Comparison of ENCODE assay signal across 21 mouse cellular contexts in the genomic region with DNA sequence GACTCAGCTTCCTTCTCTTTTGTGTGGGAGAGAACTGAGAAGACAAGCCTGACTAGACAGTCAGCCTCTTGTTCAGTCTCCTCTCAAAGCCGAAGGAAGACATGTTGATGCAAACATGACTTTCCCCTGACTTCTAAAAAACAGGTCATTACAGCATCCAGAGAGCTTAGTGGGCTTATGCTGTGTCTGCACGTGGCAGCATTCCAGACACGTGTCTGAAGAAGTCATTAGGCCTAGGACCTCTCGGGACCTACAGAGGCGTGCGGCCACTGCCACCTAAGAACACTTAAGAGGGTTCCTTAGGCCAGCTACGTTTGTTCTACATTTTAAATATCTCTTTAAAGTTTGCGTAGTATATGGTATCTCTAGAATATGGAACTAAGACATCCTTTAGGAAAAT. TPM values are rescaled to one million over a fixed set of nuclear protein-coding genes. Genes with fewer than 3 reads are reported as not detected.
A peak's percentile ranks its signal among the peaks of the same experiment; 100 is the strongest.
DNase-seq lines count a peak whose midpoint lies in the region; ATAC-seq and TF ChIP-seq lines count a peak whose summit lies in the region.
"Had no signal": no experiment of that assay in that cellular context is flagged by ENCODE, and none has a peak within 500 bp of the region (broad histone marks: within the 10 kb centered on the region; RNA-seq: fewer than 3 reads in every experiment).

No protein-coding gene starts in this region.

- H3K79me2 ChIP-seq in macrophage (ENCODE audit: inconsistent target) = no peaks in the 10 kb centered on the region

- 55% methylated on average over 8 of the region's 8 CpGs for WGBS in hindbrain, postnatal 0 days
- 89% methylated on average over 8 of the region's 8 CpGs for WGBS in hindbrain, embryonic 11.5 days
- 55% methylated on average over 8 of the region's 8 CpGs for WGBS in lung, embryonic 16.5 days
- 62% methylated on average over 8 of the region's 8 CpGs for WGBS in spleen, adult 2 months
- WGBS in macrophage (ENCODE audit: missing documents) = 91% methylated on average over 8 of the region's 8 CpGs

- H3K27me3 ChIP-seq in hindbrain, postnatal 0 days (ENCODE audit: insufficient read depth, low read length) = no peaks in the 10 kb centered on the region
- no peaks in the 10 kb centered on the region for H3K27me3 ChIP-seq in hindbrain, embryonic 11.5 days (ENCODE audit: control insufficient read depth, insufficient read depth, low read length)
- no peaks in the 10 kb centered on the region for H3K27me3 ChIP-seq in lung, embryonic 16.5 days (ENCODE audit: control insufficient read depth, insufficient read depth, low read depth, low read length)
- no peaks in the 10 kb centered on the region for H3K27me3 ChIP-seq in spleen, adult 2 months (ENCODE audit: control insufficient read depth, insufficient read depth, low read length)
- H3K27me3 ChIP-seq: heart, embryonic 13.5 days; limb, embryonic 12.5 days; liver, embryonic 12.5 days; midbrain, embryonic 12.5 days; stomach, embryonic 15.5 days had no signal

- H3K27ac ChIP-seq in hindbrain, postnatal 0 days = no peak overlapping the region
- no peak overlapping the region for H3K27ac ChIP-seq in hindbrain, embryonic 11.5 days (ENCODE audit: low read depth, low read length)
- peak overlapping the region; percentile 9 for H3K27ac ChIP-seq in lung, embryonic 16.5 days (ENCODE audit: low read length)
- H3K27ac ChIP-seq in spleen, adult 2 months (ENCODE audit: insufficient read depth, low read length) = peak overlapping the region; percentile 80
- peak overlapping the region; percentile 80 for H3K27ac ChIP-seq in macrophage
- H3K27ac ChIP-seq: heart, embryonic 13.5 days; limb, embryonic 12.5 days; liver, embryonic 12.5 days; stomach, embryonic 15.5 days had no signal

- TF ChIP-seq POLR2A in spleen, adult 2 months (IDR thresholded peaks at IDR 0.05; ENCODE audit: low read depth, low read length) = no peak

- no peak for TF ChIP-seq CTCF in hindbrain, postnatal 0 days (IDR thresholded peaks at IDR 0.05; ENCODE audit: low read depth)
- TF ChIP-seq CTCF in spleen, adult 2 months (IDR thresholded peaks at IDR 0.05; ENCODE audit: extremely low read depth, insufficient read depth, insufficient read length, insufficient replicate concordance) = no peak

- H3K36me3 ChIP-seq in hindbrain, postnatal 0 days (ENCODE audit: insufficient read depth, low read length) = peaks cover 6% of the 10 kb centered on the region; the same call in 1 of the 2 replicates
- H3K36me3 ChIP-seq in hindbrain, embryonic 11.5 days (ENCODE audit: control insufficient read depth, insufficient read depth, low read length) = no peaks in the 10 kb centered on the region
- peaks cover 7% of the 10 kb centered on the region for H3K36me3 ChIP-seq in lung, embryonic 16.5 days (ENCODE audit: control insufficient read depth, insufficient read depth, low read length)
- peaks cover 5% of the 10 kb centered on the region; the same call in 1 of the 2 replicates for H3K36me3 ChIP-seq in spleen, adult 2 months (ENCODE audit: control insufficient read depth, insufficient read depth, low read length)
- H3K36me3 ChIP-seq in macrophage (ENCODE audit: inconsistent target) = no peaks in the 10 kb centered on the region

- ATAC-seq in hindbrain, postnatal 0 days = no peak
- no peak for ATAC-seq in hindbrain, embryonic 11.5 days (ENCODE audit: low FRiP score)
- no peak for ATAC-seq in lung, embryonic 16.5 days (ENCODE audit: low read depth)
- ATAC-seq: intestine, postnatal 0 days; liver, embryonic 12.5 days had no signal

- peak; percentile 16 for DNase-seq in hindbrain, postnatal 0 days (ENCODE audit: low spot score)
- no peak for DNase-seq in hindbrain, embryonic 11.5 days (ENCODE audit: low spot score)
- DNase-seq in lung, postnatal 25 days (ENCODE audit: low spot score) = no peak
- no peak for DNase-seq in spleen, adult 2 months (ENCODE audit: low read depth in 1 of 2, low spot score in 2 of 2)
- DNase-seq in spleen, postnatal 36 days (ENCODE audit: low spot score in 2 of 2) = no peak
- DNase-seq in Muller cell, postnatal 12 days (ENCODE audit: inconsistent ontology term) = no peak
- DNase-seq: adrenal gland, postnatal 25 days; gastrocnemius, postnatal 10 days; heart, postnatal 10 days; kidney, adult 9 months; kidney, postnatal 14 days; lung, embryonic 14.5 days had no signal

- H3K4me3 ChIP-seq in hindbrain, postnatal 0 days (ENCODE audit: low read length) = no peak overlapping the region
- H3K4me3 ChIP-seq in hindbrain, embryonic 11.5 days (ENCODE audit: low read depth, low read length) = no peak overlapping the region
- no peak overlapping the region for H3K4me3 ChIP-seq in lung, embryonic 16.5 days (ENCODE audit: low read length)
- H3K4me3 ChIP-seq in spleen, adult 2 months (ENCODE audit: extremely low read depth, insufficient read depth, insufficient read length) = no peak overlapping the region
- H3K4me3 ChIP-seq in macrophage (ENCODE audit: inconsistent target) = no peak overlapping the region
- H3K4me3 ChIP-seq: erythroblast, embryonic 14.5 days; heart, embryonic 13.5 days; limb, embryonic 12.5 days; liver, embryonic 12.5 days; midbrain, embryonic 12.5 days; stomach, embryonic 15.5 days had no signal

- no peak overlapping the region for H3K9ac ChIP-seq in hindbrain, postnatal 0 days (replicated peaks; ENCODE audit: low read length)
- no peak overlapping the region for H3K9ac ChIP-seq in hindbrain, embryonic 11.5 days (ENCODE audit: low read depth, low read length)
- no peak overlapping the region for H3K9ac ChIP-seq in lung, embryonic 16.5 days (ENCODE audit: low read length)
- H3K9ac ChIP-seq: heart, embryonic 13.5 days; limb, embryonic 12.5 days; liver, embryonic 12.5 days; lung, embryonic 14.5 days; midbrain, embryonic 12.5 days; stomach, embryonic 15.5 days had no signal

- H3K4me1 ChIP-seq in hindbrain, postnatal 0 days (ENCODE audit: insufficient read depth, low read length) = no peaks in the 10 kb centered on the region; the same call in 1 of the 2 replicates
- no peaks in the 10 kb centered on the region for H3K4me1 ChIP-seq in hindbrain, embryonic 11.5 days (replicated peaks; ENCODE audit: control insufficient read depth, insufficient read depth, low read length)
- peaks cover 7% of the 10 kb centered on the region; the same call in 1 of the 2 replicates for H3K4me1 ChIP-seq in lung, embryonic 16.5 days (replicated peaks; ENCODE audit: control insufficient read depth, insufficient read depth, low read length)
- peaks cover 15% of the 10 kb centered on the region for H3K4me1 ChIP-seq in spleen, adult 2 months (ENCODE audit: control insufficient read depth, insufficient read depth, insufficient read length)
- H3K4me1 ChIP-seq: limb, embryonic 12.5 days; midbrain, embryonic 12.5 days; stomach, embryonic 15.5 days had no signal

- H3K4me2 ChIP-seq in hindbrain, postnatal 0 days (ENCODE audit: low read depth, low read length) = no peak overlapping the region
- H3K4me2 ChIP-seq in hindbrain, embryonic 11.5 days (replicated peaks; ENCODE audit: low read depth, low read length) = no peak overlapping the region
- no peak overlapping the region for H3K4me2 ChIP-seq in lung, embryonic 16.5 days (ENCODE audit: low read depth, low read length)
- H3K4me2 ChIP-seq: heart, embryonic 13.5 days; limb, embryonic 12.5 days; liver, embryonic 12.5 days; lung, embryonic 14.5 days; midbrain, embryonic 12.5 days; stomach, embryonic 15.5 days had no signal

- H3K9me3 ChIP-seq in hindbrain, postnatal 0 days (ENCODE audit: low read length) = no peaks in the 10 kb centered on the region
- H3K9me3 ChIP-seq in hindbrain, embryonic 11.5 days (ENCODE audit: control insufficient read depth, low read length) = no peaks in the 10 kb centered on the region
- H3K9me3 ChIP-seq in lung, embryonic 16.5 days (ENCODE audit: control insufficient read depth, low read length) = no peaks in the 10 kb centered on the region
- H3K9me3 ChIP-seq: heart, embryonic 13.5 days; limb, embryonic 12.5 days; liver, embryonic 12.5 days; midbrain, embryonic 12.5 days; stomach, embryonic 15.5 days had no signal

RNA-seq across cellular contexts. Expression of a gene that starts 23.8 kb away (rescaled TPM):
- total RNA-seq in hindbrain, postnatal 0 days (2014; rRNA removed) = 7.8 and 11.1 TPM in 2 replicates
- 8.7 and 10.1 TPM in 2 replicates for polyA plus RNA-seq in hindbrain, postnatal 0 days (2015; fragmentation: Nextera tagmentation; extraction: Ambion mirVana)
- 18.2 and 19.5 TPM in 2 replicates for polyA plus RNA-seq in hindbrain, embryonic 11.5 days (2014; fragmentation: Nextera tagmentation; extraction: Ambion mirVana)
- polyA plus RNA-seq in lung, embryonic 16.5 days (2015; fragmentation: Nextera tagmentation; extraction: Ambion mirVana) = 13.7 and 15.3 TPM in 2 replicates
- polyA plus RNA-seq in spleen, adult 2 months (2012; rRNA removed) = 4.5 and 4.8 TPM in 2 replicates
- 10 to 100 TPM; 24.8 to 73.2 (median 47.0) TPM for total RNA-seq in macrophage (2018; cell fraction: chromatin; rRNA removed)
- 10 to 100 TPM in 20 of 26 experiments, 1 to 10 TPM in 6; 6.2 to 16.7 (median 11.8) TPM for total RNA-seq in macrophage (2018; cell fraction: cytosol; rRNA removed)
- total RNA-seq in macrophage (2018; cell fraction: nucleus; rRNA removed) = 10 to 100 TPM; 12.2 to 42.3 (median 21.3) TPM
- 9.6 to 15.9 TPM (median 10.0 TPM) in 3 replicates for polyA plus RNA-seq in macrophage (2018)

Comparison
In these comparisons a context has a peak if more than half of its experiments do, and no peak if none do; other contexts are left out.
1. H3K27ac ChIP-seq: peak in lung, embryonic 16.5 days (single experiment), spleen, adult 2 months (single experiment) and macrophage (single experiment); none in hindbrain, postnatal 0 days (single experiment) and hindbrain, embryonic 11.5 days (single experiment).